Mouse (Mus musculus) kidney, postnatal 25 days (tissue): ENCODE results near the gene Agap1.

Experiments used
- DNase-seq, 2 experiments: peaks; one replicate each; pipeline ENCODE4 v3.0.0; 2021; ENCODE audit warnings: mixed read lengths in 2 of 2

Agap1 gene

GRCm38 (mm10) chr1:89865787-89866186 is 411.2 kb downstream of the Agap1 start:
- no peak for DNase-seq

- DNase-seq = no peak
These were observed 413.2 kb downstream of the Agap1 start for GRCm38 (mm10) chr1:89867847-89868246.

DNA sequence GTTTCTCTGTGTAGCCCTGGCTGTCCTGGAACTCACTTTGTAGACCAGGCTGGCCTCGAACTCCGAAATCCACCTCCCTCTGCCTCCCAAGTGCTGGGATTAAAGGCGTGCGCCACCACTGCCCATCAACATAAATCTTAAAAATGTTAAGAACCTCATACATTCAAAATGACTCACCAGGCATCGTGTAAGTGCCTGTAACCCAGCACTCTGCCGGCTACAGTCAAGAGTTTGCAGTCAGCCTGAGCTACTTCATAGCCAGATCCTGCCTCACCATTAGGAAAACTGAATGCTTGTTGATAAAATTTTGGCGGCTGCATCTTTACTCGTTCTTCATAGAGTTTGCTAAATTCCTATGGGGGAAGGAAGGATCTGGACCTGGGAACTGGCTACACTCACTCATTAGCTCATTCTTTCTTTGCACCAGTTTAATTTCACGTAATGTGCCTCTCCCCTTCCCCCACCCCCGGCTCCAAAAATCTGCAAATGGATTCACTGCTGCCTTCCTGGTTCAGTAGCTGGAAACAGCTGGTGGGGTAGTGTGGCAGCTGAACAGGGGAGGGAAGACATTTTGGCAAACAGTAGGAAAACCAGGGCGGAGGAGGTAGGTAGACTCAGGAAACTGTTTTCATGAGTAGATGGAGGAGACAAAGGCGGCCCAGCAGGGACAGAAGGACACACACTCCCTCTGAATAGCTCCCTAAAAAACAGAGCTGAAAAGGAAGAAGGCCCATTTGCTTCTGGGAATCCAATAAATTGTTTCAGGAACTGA is 415.7 kb downstream of the Agap1 start:
- DNase-seq = no peak

- no peak for DNase-seq
These were observed 416.3 kb downstream of the Agap1 start for GRCm38 (mm10) chr1:89870906-89871211.

GRCm38 (mm10) chr1:89876346-89877072 is 421.9 kb downstream of the Agap1 start:
- DNase-seq = peak; percentile 58 to 81

- DNase-seq = no peak
These were observed 423.9 kb downstream of the Agap1 start for GRCm38 (mm10) chr1:89878496-89878895.

DNA sequence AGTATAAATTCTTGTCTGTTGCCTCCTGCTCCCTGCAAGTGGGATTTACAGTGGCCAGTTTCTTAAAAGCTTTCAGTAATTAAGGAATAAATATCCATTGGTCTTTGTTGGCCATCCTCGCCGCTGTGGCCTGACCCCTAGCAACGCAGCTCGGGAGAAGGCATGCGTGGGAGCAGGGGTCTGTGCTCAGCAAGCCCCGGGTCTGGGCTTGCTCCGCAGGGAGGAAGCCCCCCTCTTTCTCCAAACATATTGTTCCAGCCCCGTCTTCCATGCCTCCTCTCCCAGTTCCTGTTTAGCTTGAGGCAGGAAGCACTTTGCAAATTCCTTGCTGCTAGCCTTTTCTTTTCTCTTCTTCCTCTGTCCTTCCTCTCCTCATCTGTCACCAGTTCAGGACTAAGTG is 425.6 kb downstream of the Agap1 start:
- no peak for DNase-seq

- DNase-seq = no peak
These were observed 426.2 kb downstream of the Agap1 start for GRCm38 (mm10) chr1:89880834-89881233.

- DNase-seq = no peak
These were observed 429.7 kb downstream of the Agap1 start for GRCm38 (mm10) chr1:89884335-89884734.

DNA sequence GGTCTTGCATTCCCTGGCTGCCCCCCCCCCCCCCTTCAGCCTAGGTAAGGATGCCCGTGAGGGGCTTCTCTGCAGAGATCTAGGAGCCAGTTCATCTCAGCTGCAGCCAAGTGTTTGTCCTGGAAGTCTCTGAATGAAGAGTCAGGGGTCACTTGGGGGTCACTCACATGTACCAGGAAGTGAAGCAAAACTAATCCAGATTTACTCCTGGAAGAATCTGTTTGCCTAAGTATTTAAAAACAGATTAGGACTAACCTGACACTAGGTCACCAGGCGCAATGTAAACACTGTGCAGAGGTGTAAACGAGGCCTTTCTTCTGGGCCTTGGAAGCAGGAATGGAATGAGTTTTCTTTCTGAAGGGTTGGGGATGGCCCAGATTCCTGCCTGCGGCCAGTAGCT is 431.1 kb downstream of the Agap1 start:
- peak in 1 of 2 experiments; percentile 17 for DNase-seq

DNA sequence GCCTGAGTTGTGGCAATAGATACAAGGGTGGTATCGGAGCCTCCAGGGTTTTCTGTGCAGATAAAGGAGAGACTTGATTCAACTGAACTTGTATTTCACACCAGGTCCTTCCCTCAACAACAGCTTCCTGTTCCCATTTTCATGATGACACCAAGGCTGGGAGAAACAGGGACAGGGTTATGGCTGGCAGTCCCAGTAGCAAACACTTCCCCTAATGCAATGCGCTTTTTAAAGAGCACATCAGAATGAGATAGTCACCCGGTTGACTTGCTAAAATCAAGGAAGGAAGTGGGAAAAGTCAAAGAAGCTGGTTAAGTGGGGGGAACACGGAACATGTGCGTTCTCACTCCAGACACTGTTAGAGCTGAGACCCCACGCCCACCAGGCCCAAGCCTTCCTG is 436.8 kb downstream of the Agap1 start:
- no peak for DNase-seq

DNA sequence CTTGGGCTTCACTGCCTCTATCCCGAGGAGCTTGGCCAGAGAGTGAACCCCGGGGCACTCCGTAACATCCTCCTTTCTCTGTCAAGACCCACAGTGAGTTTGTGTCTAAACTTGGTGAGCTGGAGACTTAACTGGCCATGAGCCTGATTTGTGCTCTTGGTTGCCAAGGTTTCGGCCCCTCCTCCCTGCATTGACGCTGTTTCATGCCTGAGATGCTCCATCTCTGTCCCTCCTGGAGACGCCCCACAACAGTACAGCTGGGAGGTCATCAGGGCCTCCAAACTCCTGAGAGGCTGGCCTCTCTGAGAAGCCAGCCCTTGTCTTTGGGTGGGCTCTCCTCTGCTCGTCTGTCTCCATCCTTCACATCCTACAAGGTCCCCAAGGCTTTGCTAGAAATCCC is 437.7 kb downstream of the Agap1 start:
- no peak for DNase-seq

GRCm38 (mm10) chr1:89895801-89896200 is 441.2 kb downstream of the Agap1 start:
- DNase-seq = peak in 1 of 2 experiments; percentile 15

- no peak for DNase-seq
These were observed 444.4 kb downstream of the Agap1 start for GRCm38 (mm10) chr1:89899036-89899435.

GRCm38 (mm10) chr1:89899761-89900445 is 445.3 kb downstream of the Agap1 start:
- peak; percentile 34 to 58 for DNase-seq

- DNase-seq = no peak
These were observed 446.8 kb downstream of the Agap1 start for GRCm38 (mm10) chr1:89901381-89901780.

- DNase-seq = no peak
These were observed 447.6 kb downstream of the Agap1 start for GRCm38 (mm10) chr1:89902236-89902635.

GRCm38 (mm10) chr1:89902641-89903040 is 448.0 kb downstream of the Agap1 start:
- no peak for DNase-seq

DNA sequence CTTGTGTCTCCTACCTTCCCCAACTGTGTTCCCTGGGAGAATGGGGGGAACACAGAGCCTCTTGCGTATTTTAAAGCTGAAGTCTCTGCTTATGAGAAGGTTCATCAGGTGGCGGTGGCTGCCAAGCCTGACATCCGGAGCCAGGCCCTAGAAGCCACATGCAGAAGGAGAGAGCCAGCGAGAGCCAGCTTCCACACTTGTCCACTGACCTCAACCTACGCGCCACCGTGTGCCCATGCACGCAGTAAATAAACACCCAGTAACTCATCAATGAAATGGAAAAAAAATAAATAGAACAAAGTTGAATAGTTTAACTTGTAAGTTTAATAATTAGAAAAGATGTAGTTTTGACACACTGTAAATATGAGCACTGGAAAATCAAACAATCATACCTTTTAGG is 455.2 kb downstream of the Agap1 start:
- no peak for DNase-seq

- no peak for DNase-seq
These were observed 457.8 kb downstream of the Agap1 start for GRCm38 (mm10) chr1:89912392-89912791.

DNA sequence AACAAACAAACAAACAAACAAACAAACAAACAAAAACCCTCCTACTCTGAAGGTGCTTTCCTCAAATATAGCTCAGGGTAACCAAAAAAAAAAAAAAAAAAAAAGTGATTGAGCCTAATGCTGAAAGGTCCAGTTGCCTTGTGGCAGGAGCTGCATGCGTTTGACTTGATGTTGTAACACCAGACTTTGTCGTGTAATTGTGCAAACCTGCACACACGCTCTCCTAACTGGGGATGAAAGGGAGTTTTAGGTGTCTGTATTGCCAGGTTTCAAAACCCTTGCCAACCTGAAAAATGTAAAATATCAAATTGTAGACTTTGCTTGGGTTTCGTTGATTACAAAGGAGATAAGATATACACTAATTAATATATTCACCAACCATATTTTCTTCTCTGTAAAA is 459.0 kb downstream of the Agap1 start:
- DNase-seq = no peak

DNA sequence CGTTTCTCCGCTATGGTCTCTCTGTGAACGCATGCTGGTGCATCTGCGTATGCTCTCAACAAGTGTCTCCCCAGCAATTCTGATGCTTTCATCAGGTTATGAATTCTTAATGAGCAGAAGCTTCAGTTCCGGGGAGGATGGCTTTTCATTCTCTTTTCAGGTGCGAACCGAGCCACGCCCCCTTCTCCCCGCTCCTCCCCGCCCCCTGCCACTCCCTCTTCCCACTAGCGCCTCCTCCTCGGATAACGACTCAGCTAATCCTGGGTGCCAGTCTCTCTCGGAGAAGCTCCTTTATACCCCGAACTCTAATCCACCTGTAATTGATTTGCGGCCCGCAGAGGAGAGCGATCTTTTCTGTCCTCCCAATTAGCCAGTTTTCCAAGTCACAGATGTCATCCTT is 463.5 kb downstream of the Agap1 start:
- DNase-seq = peak in 1 of 2 experiments; percentile 6

DNA sequence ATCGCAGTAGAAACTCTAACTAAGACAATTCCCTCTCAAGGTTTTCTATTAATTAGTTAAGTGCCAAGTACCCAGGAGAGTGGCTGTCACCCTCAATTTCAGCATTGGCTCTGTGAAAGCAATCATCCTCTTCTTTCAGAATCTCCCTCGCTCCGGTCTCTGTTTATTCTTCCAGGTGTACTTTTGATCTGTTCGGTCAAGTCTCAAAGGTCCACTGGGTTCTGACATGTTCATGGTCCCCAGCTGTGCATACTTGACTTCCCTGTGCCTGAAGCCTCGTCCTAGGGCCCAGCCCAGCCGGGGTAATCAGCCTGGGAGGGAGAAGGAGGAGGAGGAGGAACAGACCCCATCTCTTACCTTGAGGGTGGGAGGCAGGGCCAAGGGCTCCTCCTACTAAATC is 464.6 kb downstream of the Agap1 start:
- peak in 1 of 2 experiments; percentile 40 for DNase-seq

DNA sequence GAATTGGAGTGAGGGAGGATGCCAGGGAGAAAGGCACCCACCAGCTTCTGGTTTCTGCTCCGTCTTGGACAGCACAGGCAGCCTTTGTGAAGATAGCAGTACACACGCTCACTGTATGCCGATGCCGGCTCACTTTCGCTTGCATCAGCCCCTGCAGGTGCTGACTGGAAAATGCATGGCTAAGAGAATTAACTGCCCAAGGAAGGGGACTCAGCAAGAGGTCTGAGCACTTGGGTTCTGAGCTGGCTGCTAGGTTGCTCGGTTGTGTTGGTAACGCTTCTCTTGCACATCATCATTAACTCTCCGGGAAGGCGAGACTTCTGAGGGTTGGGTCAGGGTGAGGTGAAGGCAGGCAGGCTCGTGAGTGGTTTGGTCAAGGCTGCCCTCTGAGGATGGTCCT is 467.2 kb downstream of the Agap1 start:
- peak in 1 of 2 experiments; percentile 21 for DNase-seq
